Mouse (Mus musculus): ENCODE measurements around the gene Olfr1270.

DNA sequence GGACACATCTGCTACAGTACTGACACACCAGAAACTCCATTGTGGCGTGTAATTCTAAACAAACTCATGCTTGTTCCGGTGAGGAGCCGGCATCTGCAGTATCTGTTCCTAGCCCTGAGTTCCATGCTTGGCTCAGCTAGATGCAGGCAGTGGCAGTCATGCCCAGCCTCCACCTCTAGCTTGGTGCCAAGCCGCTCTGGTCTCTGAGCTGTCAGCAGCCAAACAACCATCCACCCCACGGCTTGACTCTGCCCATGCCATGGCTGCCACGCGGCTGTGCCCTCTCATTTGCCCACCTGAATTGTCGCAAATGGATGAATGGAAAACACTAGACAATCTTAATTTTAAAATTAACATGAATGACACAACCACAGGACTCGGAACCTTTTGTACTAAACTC, 1.0 kb upstream of the Olfr1270 start:
- TF ChIP-seq CTCF (conservative IDR thresholded peaks at IDR 0.05; ENCODE audit: low read length) = no peak
- no peak for TF ChIP-seq POU5F1 (IDR thresholded peaks at IDR 0.05; ENCODE audit: borderline replicate concordance, low read length)

Data from E14TG2a.4 (cell line).